Mouse (Mus musculus) C2C12 (cell line): Measurements from ENCODE around the gene Rai14. TPM values are rescaled to one million over a fixed set of nuclear protein-coding genes. Genes with fewer than 3 reads are reported as not detected.
"Not testable (repeated sequence)": the region's sequence is repeated elsewhere in the genome, so short reads cannot be mapped to it uniquely, and the experiment has no call there.

Experiments
- H3K27me3 ChIP-seq: one replicate; pipeline ENCODE4 v1.6.1; 2011; ENCODE audit not compliant: control insufficient read depth, insufficient read depth, insufficient read length
- H3K36me3 ChIP-seq: one replicate; pipeline ENCODE4 v1.6.1; 2011; ENCODE audit not compliant: control insufficient read depth, insufficient read depth
- H3K4me3 ChIP-seq: one replicate; pipeline ENCODE4 v1.5.1; 2011; ENCODE audit warnings: mild to moderate bottlenecking, control low read depth; ENCODE audit not compliant: poor library complexity, insufficient read depth, severe bottlenecking
- H3K79me2 ChIP-seq: one replicate; pipeline ENCODE4 v1.6.1; 2011; ENCODE audit not compliant: control insufficient read depth, insufficient read depth
- H3K79me3 ChIP-seq: one replicate; pipeline ENCODE4 v1.6.1; 2011; ENCODE audit warnings: low read depth, control low read depth
- H3ac ChIP-seq: one replicate; pipeline ENCODE3; 2011; ENCODE audit warnings: low read depth; ENCODE audit not compliant: control insufficient read depth, insufficient read length
- CEBPB ChIP-seq: IDR thresholded peaks from one replicate; pipeline ENCODE4 v1.6.1; 2011; ENCODE audit warnings: low read depth, mild to moderate bottlenecking, control low read depth, moderate library complexity
- CTCF ChIP-seq: IDR thresholded peaks from one replicate; pipeline ENCODE4 v1.5.1; 2011; ENCODE audit not compliant: control insufficient read depth, insufficient read depth, insufficient read length
- FOSL1 ChIP-seq: IDR thresholded peaks from one replicate; pipeline ENCODE4 v1.8.0; 2011; ENCODE audit warnings: mild to moderate bottlenecking, low read length; ENCODE audit not compliant: poor library complexity, insufficient read depth, severe bottlenecking
- MAX ChIP-seq: IDR thresholded peaks from one replicate; pipeline ENCODE4 v1.6.1; 2011; ENCODE audit warnings: mild to moderate bottlenecking, control low read depth
- MYOD1 ChIP-seq: IDR thresholded peaks from one replicate; pipeline ENCODE4 v1.6.1; 2011; ENCODE audit warnings: low read depth; ENCODE audit not compliant: control insufficient read depth, insufficient read length
- MYOG ChIP-seq: IDR thresholded peaks from one replicate; pipeline ENCODE4 v1.6.1; 2011; ENCODE audit not compliant: control insufficient read depth, insufficient read length; ENCODE audit errors: extremely low read depth
- USF1 ChIP-seq: IDR thresholded peaks from one replicate; pipeline ENCODE4 v1.6.1; 2011; ENCODE audit warnings: low read depth, mild to moderate bottlenecking, control low read depth, moderate library complexity
- polyA plus RNA-seq: library from polyadenylated mRNA; unstranded; fragments of >200 nt; fragmentation: generic; extraction: Trizol; gene quantifications from one replicate; pipeline ENCODE4 v1.2.1, GENCODE M21; 2012; ENCODE audit warnings: missing spikeins

Rai14 gene
- polyA plus RNA-seq, 1 experiment = 55.1 TPM

- TF ChIP-seq USF1 (no peak), CEBPB (no peak), CTCF (no peak), MYOD1 (no peak), FOSL1 (no peak), MAX (no peak), MYOG (no peak)
- no peaks in the 10 kb centered on the region for H3K79me2 ChIP-seq
- no peak overlapping the region for H3K4me3 ChIP-seq
- no peaks in the 10 kb centered on the region for H3K36me3 ChIP-seq
- no peak overlapping the region for H3ac ChIP-seq
- H3K27me3 ChIP-seq = peaks cover 4% of the 10 kb centered on the region
- H3K79me3 ChIP-seq = no peaks in the 10 kb centered on the region
Measured at GRCm38 (mm10) chr15:10540271-10541088, 173.9 kb downstream of the Rai14 start.

- H3K79me2 ChIP-seq = no peaks in the 10 kb centered on the region
- peaks cover 4% of the 10 kb centered on the region for H3K27me3 ChIP-seq
- H3K36me3 ChIP-seq = no peaks in the 10 kb centered on the region
- no peak overlapping the region for H3ac ChIP-seq
- no peaks in the 10 kb centered on the region for H3K79me3 ChIP-seq
- TF ChIP-seq MYOG (no peak), CTCF (no peak), FOSL1 (no peak), USF1 (no peak), CEBPB (no peak), MAX (no peak), MYOD1 (no peak)
- H3K4me3 ChIP-seq = no peak overlapping the region
Measured at GRCm38 (mm10) chr15:10535969-10536368, 178.5 kb downstream of the Rai14 start.

- Histone ChIP-seq H3K79me2 (no peaks in the 10 kb centered on the region), H3K79me3 (no peaks in the 10 kb centered on the region), H3K27me3 (peaks cover 4% of the 10 kb centered on the region), H3ac (no peak overlapping the region), H3K36me3 (no peaks in the 10 kb centered on the region), H3K4me3 (no peak overlapping the region)
- TF ChIP-seq MYOD1 = no peak
- TF ChIP-seq USF1 = no peak
- TF ChIP-seq MAX = no peak
- no peak for TF ChIP-seq MYOG
- no peak for TF ChIP-seq CEBPB
- TF ChIP-seq CTCF = no peak
- no peak for TF ChIP-seq FOSL1
Measured at GRCm38 (mm10) chr15:10534591-10534990, 179.8 kb downstream of the Rai14 start.

- H3K4me3 ChIP-seq, H3K27me3 ChIP-seq, H3K79me3 ChIP-seq, H3ac ChIP-seq, H3K36me3 ChIP-seq, H3K79me2 ChIP-seq: not testable (repeated sequence)
Measured at GRCm38 (mm10) chr15:10533361-10533760, 181.1 kb downstream of the Rai14 start.

GRCm38 (mm10) chr15:10531352-10531751 is 183.1 kb downstream of the Rai14 start:
- H3K36me3 ChIP-seq = no peaks in the 10 kb centered on the region

GRCm38 (mm10) chr15:10525896-10526295 is 188.5 kb downstream of the Rai14 start:
- H3K79me3 ChIP-seq = no peaks in the 10 kb centered on the region
- no peaks in the 10 kb centered on the region for H3K36me3 ChIP-seq
- no peak overlapping the region for H3K4me3 ChIP-seq
- H3K27me3 ChIP-seq = no peaks in the 10 kb centered on the region
- H3K79me2 ChIP-seq = no peaks in the 10 kb centered on the region
- TF ChIP-seq FOSL1 = no peak
- TF ChIP-seq MYOG = no peak
- TF ChIP-seq MYOD1 = no peak
- TF ChIP-seq CEBPB = no peak
- TF ChIP-seq CTCF = no peak
- TF ChIP-seq MAX = no peak
- TF ChIP-seq USF1 = no peak
- no peak overlapping the region for H3ac ChIP-seq

More at GRCm38 (mm10) chr15:10531352-10531751, 183.1 kb downstream of the Rai14 start:
- TF ChIP-seq CEBPB = no peak
- TF ChIP-seq USF1 = no peak
- no peak for TF ChIP-seq MYOG
- TF ChIP-seq MYOD1 = no peak
- no peak for TF ChIP-seq CTCF
- TF ChIP-seq FOSL1 = no peak
- no peak for TF ChIP-seq MAX
- H3K4me3 ChIP-seq = no peak overlapping the region
- H3K79me2 ChIP-seq = no peaks in the 10 kb centered on the region
- H3K79me3 ChIP-seq = no peaks in the 10 kb centered on the region
- no peaks in the 10 kb centered on the region for H3K27me3 ChIP-seq
- no peak overlapping the region for H3ac ChIP-seq

Other genes with a start within 250 kb of the Rai14 start
- 11.1 TPM for gene Dnajc21, start 244.1 kb downstream of the Rai14 start, polyA plus RNA-seq
- gene Brix1, start 228.7 kb downstream of the Rai14 start, polyA plus RNA-seq = 24.7 TPM
- 24.7 TPM for gene Rad1, start 228.6 kb downstream of the Rai14 start, polyA plus RNA-seq
- not detected for gene Ttc23l, start 156.0 kb downstream of the Rai14 start, polyA plus RNA-seq
- 4.4 TPM for gene C1qtnf3, start 237.7 kb upstream of the Rai14 start, polyA plus RNA-seq